Mouse (Mus musculus): ENCODE measurements around the gene Mrpl42.

The Mrpl42 gene

DNA sequence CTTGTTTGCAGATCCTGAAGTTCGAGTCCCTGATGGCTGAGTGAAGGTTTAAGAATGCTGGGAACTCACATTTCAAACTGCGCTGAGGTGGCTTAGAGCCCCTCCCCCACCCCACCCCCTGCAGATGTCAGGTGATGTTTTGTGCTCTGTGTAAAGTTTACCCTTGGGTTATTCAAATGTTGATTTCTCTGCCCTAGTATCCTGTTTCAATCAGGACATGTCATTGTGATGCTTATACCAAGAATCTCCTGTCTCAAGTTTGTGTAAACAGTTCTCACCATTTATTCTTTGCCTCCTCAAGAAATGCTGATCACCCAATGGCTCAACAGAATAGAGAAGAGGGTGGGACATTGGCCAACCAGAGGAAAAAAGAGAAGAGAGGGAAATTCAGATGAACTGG lies 45.6 kb downstream of the Mrpl42 start:
- DNase-seq: no peak

DNA sequence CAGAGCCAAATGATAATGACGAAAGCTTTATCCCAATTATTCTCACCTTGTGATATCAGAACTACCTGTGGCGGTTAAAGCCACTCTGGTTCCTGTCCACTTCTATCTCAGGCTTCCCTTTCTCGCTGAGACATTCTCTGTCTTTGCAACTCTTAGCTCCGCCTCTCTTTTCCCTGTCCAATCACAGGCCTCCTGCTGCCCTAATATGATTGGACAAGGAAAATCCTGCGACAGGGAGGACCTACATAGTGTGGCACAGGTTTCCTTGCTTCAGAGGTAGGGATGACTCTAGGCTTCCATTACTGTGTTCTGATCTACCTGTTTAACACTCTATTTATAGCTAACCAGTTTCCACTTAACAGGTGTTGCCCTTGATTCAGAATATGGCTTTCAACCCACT lies 48.5 kb downstream of the Mrpl42 start:
- DNase-seq: no peak

DNA sequence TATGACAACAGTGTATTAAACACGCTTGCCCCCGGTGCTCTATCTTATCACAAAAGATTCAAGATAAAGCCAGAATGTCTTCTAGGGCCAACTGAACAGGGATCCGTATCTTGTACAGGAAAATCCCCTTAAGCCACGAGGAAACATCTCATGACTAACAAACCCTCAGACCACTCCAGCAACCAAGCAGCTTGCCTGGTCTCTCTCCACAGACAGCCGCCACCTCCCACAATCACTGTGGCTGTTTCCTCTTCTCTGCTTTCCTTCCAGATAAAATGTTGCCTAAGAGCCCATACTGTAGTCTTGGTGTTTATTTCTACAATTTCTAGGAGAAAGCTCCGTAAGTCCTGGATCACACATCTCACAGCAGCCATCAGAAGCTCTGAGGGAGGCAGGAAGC lies 52.7 kb downstream of the Mrpl42 start:
- DNase-seq: no peak

DNA sequence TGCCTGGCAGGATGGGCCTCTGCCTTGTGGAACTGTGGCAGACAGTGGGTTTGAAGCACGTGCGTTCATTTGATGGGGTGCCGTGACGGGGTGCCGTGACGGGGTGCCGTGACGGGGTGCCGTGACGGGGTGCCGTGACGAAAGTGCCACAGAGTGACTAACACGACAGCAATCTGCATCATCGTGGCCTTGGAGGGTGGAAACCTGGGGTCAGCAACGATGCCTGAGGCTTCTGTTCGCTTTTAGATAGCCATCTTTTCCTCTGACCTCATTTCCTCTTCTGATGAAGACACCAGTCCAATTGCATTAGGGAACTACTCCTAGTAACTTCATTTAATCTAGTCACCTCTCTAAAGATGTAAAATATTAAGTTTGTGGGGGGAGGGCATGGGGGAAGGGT lies 53.8 kb downstream of the Mrpl42 start:
- DNase-seq: no peak

DNA sequence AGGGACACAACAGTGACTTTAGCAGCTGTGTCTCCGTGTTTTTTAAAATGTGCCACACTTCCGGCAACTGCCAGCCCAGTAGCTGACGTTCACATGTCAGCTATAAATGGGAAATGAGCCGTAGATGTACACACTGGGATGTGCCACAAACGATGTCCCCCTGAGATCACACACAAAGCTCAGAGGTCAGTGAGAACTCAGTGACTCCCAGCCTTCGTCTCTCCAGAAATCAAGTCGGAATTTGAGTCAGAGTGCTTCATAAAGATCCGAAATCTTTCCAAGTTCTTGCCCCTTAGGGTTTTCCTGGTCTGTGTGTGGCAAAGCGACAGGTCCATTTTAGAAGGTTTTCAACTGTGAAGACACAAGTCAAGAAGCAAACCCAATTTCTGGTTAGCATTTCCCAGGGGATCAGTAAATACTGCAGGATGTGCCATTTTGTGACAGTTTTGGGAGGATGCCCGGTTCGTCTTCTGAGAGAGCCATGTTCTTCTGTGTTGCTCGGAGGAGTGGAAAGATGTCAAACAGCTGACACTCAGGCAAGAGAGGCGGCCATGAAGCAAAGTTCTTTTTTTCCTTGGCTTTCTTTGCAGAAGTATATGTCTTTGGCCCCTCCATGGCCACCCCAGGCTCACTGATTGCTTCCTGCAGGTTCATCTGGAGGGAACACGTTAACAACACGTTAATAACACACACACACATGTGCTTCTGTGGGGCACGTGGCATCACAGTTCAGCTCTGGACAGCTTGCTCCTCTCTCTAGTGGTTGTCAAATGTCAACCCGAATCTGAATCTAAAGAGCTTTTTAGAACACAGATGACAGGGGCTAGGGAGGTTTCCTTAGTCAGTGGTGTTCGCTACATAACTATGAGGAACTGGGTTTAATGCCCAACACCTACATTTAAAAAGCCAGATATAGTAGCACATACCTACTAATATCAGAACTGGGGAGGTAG lies 56.4 kb downstream of the Mrpl42 start:
- no peak for DNase-seq

DNA sequence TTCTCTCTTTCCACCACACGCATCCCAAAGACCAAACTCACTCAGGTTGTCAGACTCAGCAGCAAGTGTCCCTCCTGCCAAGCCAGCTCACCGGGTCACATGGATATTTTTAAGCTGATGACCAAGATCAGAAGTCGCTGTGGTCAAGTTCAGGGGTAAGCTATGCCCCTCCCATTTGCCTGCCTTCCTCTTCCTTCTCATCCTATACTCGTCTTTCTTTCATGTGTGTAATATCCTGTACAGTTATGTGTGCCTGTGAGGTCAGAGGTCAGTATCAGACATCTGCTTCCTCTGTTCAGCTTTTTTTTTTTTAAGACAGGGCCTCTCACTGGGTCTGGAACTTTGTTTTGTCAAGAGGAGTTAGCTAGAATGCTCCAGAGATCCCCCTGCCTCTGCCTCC lies 59.4 kb downstream of the Mrpl42 start:
- DNase-seq: no peak

DNA sequence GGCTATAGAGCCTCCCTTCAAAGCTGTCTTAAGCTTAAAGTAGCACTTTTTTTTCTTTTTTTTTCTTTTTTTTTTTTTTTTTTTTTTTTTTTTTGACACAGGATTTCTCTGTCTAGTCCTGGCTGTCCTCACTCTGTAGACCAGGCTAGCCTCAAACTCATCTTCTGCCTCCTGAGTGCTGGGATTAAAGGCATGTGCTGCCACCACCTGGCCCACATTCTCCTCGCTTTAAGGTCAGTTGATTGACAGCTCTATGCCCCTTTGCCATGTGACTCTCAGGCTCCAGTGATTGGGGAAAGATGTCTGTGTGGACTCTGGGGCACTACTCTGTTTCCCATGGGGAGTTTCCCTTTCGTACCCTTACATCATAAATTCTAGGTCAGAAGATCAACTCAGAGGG lies 61.2 kb downstream of the Mrpl42 start:
- no peak for DNase-seq

DNA sequence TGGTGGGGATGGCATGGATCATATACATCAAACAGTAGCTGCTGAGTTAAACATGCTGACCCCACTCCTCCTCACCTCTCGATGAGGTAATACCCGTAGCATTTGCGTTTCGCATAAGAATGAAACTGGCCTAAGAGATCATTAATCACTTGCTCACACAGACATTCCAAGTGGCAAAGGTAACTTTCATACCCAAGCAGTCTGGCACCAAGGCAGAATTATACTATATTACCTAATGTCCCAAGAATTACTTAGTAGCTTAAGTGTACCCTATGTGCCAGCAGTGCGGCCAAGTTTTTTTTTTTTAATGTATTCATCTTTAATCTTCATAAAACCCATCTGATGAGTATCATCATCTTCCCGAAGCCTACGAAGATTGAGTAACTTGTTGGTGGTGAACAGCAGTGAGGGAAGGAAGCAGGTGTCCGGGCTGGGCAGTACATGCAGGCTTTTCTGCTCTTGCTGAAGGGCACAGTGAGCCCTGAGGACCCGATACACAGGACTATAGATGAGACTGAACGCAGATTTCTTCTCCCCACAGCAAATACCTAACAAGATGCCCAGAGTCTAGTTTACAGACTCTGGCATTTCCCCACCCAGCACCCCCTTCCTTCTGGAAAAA lies 61.9 kb downstream of the Mrpl42 start:
- no peak for DNase-seq

DNA sequence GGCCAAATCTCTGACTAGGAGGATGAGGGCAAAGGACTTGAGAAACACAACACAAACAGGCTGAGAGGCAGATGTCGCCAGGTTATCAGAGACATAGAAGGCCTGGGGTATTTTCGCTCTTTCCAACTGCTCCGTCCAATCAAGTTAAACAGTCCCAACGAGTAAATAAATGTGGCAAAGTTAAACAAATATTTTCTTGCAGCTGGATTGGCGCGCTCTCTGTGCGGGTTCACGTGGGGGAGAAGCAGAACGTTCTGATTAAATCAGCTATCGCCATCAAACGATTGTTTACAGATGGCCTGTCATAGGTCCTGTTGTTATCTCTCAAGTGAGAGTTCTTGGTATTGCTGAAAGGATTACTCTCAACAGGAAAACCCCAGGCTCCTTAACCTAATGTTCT lies 62.8 kb downstream of the Mrpl42 start:
- DNase-seq: no peak
